Mouse (Mus musculus) right cerebral cortex, postnatal 4 days (tissue): ENCODE data around the gene Nr2f1.

ENCODE experiments used
- DNase-seq: peaks from one replicate; pipeline ENCODE4 v3.0.0-alpha.2; 2022

The Nr2f1 gene

GRCm38 (mm10) chr13:78198871-78199641 lies 501 bp downstream of the Nr2f1 start:
- no peak for DNase-seq

GRCm38 (mm10) chr13:78198391-78198870 lies 1.1 kb downstream of the Nr2f1 start:
- DNase-seq = no peak

- no peak for DNase-seq
Measured at GRCm38 (mm10) chr13:78197819-78198390, 1.7 kb downstream of the Nr2f1 start.

- no peak for DNase-seq
Measured at GRCm38 (mm10) chr13:78197286-78197818, 2.2 kb downstream of the Nr2f1 start.

- no peak for DNase-seq
Measured at GRCm38 (mm10) chr13:78196236-78196796, 3.2 kb downstream of the Nr2f1 start.

- no peak for DNase-seq
Measured at GRCm38 (mm10) chr13:78195601-78196115, 3.9 kb downstream of the Nr2f1 start.

GRCm38 (mm10) chr13:78194850-78195600 lies 4.5 kb downstream of the Nr2f1 start:
- DNase-seq = no peak

GRCm38 (mm10) chr13:78194135-78194849 lies 5.3 kb downstream of the Nr2f1 start:
- no peak for DNase-seq

- peak; percentile 18 for DNase-seq
Measured at GRCm38 (mm10) chr13:78193211-78193610, 6.3 kb downstream of the Nr2f1 start.

GRCm38 (mm10) chr13:78189586-78189985 lies 10.0 kb downstream of the Nr2f1 start:
- DNase-seq = no peak

- no peak for DNase-seq
Measured at GRCm38 (mm10) chr13:78187833-78188232, 11.7 kb downstream of the Nr2f1 start.

- DNase-seq = no peak
Measured at GRCm38 (mm10) chr13:78186340-78186946, 13.1 kb downstream of the Nr2f1 start.

- DNase-seq = no peak
Measured at GRCm38 (mm10) chr13:78184786-78185466, 14.6 kb downstream of the Nr2f1 start.

GRCm38 (mm10) chr13:78183986-78184385 lies 15.6 kb downstream of the Nr2f1 start:
- DNase-seq = no peak

- no peak for DNase-seq
Measured at GRCm38 (mm10) chr13:78183004-78183403, 16.6 kb downstream of the Nr2f1 start.

GRCm38 (mm10) chr13:78181930-78182558 lies 17.5 kb downstream of the Nr2f1 start:
- DNase-seq = no peak

- no peak for DNase-seq
Measured at GRCm38 (mm10) chr13:78181071-78181929, 18.3 kb downstream of the Nr2f1 start.

- no peak for DNase-seq
Measured at GRCm38 (mm10) chr13:78180261-78180660, 19.3 kb downstream of the Nr2f1 start.

- no peak for DNase-seq
Measured at GRCm38 (mm10) chr13:78179312-78180097, 20.1 kb downstream of the Nr2f1 start.
